Mouse (Mus musculus) cerebellum, adult 8-10 months (tissue): ENCODE measurements at regions not wholly inside any gene's neighbourhood (a gene's known extent, or its start where the extent isn't known, plus 50 kb on each side); places are given as distances from the start of the nearest gene placed in this dataset.
"Not testable (repeated sequence)": the region's sequence is repeated elsewhere in the genome, so short reads cannot be mapped to it uniquely, and the experiment has no call there.

Experiments
- DNase-seq: peaks from one replicate; pipeline ENCODE4 v3.0.0; 2022

GRCm38 (mm10) chr8:78077122-78077521 is 136.0 kb upstream of the Ttc29 start:
- no peak for DNase-seq

DNA sequence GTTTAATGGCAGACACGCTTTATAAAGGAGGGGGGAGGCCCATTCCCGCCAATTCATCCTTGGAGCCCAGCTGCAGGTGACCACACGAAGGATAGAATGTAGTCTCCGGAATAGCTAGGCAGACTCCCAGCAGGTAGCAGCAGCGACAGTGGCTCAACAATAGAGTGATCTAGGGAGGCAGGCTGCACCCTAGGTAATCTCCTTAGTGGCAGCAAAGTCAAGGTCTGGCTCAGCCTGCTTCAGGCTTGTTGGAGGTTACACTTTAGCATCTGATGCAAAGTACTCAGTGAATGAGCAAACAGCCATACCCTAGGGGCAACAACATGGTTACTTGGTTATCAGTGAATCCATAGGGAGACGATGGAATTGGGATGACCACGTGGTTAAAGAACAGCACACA is 131.7 kb upstream of the Ttc29 start:
- DNase-seq, result not testable (repeated sequence)

DNA sequence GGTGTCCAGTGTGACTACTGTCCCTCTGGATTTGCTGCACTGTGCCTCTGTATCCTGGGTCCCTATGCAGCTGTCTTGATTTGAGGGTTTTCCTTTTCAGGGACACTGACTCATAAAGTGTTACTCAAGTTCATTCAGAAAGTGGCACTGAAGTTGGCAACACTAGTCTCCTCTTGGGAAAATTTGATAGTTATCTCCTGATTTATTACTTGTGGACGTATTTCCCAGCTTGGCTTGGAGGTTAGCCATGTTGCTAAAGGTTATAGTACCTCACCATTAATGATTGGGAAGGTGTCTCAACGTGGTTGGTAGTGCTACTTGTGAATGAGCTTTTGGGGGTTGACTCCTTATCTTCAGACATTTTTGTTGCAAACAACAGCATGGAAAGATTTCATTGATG is 130.1 kb upstream of the Ttc29 start:
- no peak for DNase-seq

GRCm38 (mm10) chr8:78086361-78086760 is 126.7 kb upstream of the Ttc29 start:
- no peak for DNase-seq

GRCm38 (mm10) chr8:78090382-78091122 is 122.5 kb upstream of the Ttc29 start:
- no peak for DNase-seq

- DNase-seq, result no peak
Measured at GRCm38 (mm10) chr8:78096383-78096782, 116.7 kb upstream of the Ttc29 start.

DNA sequence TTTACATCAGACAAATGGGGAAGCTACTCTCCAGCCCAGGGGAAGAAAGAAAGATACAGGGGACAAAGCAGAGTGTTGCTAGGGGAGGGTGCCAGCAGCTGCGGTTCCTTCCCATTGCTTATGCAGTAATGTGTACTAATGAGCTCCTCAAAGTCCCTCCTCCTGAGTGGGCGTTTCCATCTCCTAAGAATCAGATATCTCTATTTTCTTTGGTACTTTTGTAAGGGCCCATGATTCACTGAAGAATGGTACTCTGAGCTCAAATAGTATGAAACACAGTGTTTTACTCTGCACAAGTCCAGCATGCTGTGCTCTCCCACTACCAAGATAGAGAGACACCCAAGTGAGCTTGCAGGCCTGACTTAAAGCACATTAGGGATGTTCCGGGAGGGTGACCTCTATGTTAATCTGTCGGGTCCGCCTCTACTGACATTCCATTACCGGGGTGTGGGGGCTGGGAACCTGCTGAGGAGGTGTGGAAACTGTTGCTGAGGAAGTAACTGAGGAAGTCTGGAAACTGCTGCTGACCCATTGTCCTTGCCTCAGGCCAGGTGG is 114.8 kb upstream of the Ttc29 start:
- no peak for DNase-seq

- DNase-seq, result no peak
Measured at GRCm38 (mm10) chr8:78099091-78099490, 114.0 kb upstream of the Ttc29 start.

DNA sequence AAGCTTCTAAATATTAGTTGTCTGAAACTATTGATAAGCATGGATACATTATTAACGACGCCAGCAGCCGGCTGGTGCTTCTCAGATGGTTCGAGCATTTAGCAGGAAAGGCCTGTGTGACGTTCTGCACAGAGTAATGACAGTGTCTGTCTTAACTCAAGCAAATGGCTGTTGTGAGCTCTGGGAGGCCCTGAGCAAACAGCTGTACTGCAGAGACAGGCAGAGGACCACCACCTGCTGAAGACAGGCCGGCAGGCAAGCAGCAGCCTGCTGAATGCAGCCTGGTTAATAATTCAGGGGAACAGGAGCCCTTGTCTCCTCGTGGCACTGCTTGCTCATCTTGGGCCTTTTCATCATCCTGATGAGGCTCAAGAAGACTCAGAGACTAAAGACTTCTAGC is 105.8 kb upstream of the Ttc29 start:
- no peak for DNase-seq

DNA sequence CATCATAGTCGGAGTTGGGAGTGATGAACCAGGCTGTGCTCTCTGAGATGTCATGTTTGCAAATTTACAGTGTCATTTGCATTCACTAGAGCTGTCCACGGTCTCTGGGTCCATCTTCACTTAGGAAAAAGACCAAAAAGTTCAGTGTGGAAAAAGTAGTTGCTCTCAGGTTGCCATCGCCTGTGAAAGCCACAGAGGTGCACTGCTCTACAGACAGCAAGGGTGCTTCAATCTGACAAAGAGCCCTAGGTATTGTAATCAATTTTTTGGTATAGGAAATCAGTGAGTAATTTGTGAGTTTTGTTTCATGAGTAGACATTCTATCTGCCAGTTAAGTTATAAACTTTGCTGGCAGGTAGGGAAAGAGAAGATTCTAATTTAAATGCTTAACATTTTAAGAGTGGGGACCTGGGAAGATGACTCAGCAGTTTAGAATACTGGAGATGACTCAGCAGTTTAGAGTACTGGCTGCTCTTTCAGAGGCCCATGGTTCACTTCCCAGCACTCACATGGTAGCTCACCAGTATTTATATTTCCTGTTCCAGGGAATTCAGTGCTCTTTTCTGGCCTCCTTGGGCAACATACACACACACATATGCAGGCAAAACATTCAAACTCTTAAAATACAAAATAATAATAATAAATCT is 103.0 kb upstream of the Ttc29 start:
- no peak for DNase-seq

GRCm38 (mm10) chr8:78113105-78113504 is 100.0 kb upstream of the Ttc29 start:
- DNase-seq, result no peak

DNA sequence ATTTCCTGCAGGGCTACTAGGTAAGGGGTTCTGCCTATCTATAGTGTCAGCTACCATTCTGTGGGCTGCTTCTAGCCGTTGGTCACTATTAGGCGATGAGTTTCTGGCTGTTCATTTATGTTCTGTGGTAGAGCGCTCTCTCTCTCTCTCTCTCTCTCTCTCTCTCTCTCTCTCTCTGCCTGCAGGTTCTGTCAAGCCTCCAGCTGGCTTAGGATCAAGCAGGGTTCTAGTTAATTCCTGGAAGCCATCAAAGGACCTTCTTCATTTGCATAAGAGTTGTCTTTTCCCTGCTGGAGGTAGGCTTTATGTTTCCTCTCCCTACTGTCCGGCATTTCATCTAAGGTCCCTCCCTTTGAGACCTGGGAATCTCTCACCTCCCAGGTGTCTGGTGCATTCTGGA is 98.6 kb upstream of the Ttc29 start:
- DNase-seq, result no peak

GRCm38 (mm10) chr8:78117191-78117590 is 95.9 kb upstream of the Ttc29 start:
- DNase-seq, result no peak

DNA sequence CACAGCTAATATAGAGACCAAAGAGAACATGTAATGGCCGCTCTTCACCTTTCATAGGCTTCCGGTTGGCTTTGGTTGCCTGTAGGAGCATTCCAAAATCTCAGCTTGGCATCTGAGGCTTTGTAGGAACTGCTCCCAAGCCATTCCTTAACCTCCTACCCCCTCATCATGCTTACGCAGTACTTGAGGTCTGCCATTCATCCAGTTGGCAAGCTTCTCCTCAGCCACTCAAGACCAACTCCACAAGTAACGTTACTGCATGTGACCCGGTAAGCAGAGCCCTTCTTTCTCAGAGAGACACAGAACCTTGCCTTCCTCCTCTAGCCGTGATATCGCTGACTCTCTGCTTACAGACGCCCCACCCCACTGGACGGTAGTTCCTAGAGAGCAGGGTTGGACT is 94.6 kb upstream of the Ttc29 start:
- no peak for DNase-seq

GRCm38 (mm10) chr8:78119682-78120081 is 93.4 kb upstream of the Ttc29 start:
- DNase-seq, result no peak

GRCm38 (mm10) chr8:78124248-78124647 is 88.8 kb upstream of the Ttc29 start:
- DNase-seq, result peak; percentile 5

DNA sequence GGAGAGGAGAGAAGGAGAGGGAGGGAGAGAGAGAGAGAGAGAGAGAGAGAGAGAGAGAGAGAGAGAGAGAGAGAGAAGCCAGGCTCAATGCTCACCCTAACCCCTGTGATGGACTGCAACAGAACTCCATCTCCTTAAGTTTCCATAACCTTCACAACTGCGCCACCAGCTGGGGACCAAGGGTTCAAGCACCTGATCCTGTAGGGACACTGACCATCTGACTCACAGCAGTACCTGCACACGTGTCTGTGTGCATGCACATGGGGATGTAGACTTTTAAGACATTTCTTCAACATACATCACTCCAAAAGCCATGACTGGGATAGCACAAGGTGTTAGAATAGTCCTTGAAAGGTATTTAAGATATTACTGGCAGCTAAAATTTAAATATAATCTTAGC is 85.2 kb upstream of the Ttc29 start:
- DNase-seq, result no peak

GRCm38 (mm10) chr8:78129061-78129460 is 84.0 kb upstream of the Ttc29 start:
- no peak for DNase-seq

GRCm38 (mm10) chr8:78139514-78139913 is 73.6 kb upstream of the Ttc29 start:
- not testable (repeated sequence) for DNase-seq

GRCm38 (mm10) chr8:78147170-78147569 is 65.9 kb upstream of the Ttc29 start:
- DNase-seq, result no peak

DNA sequence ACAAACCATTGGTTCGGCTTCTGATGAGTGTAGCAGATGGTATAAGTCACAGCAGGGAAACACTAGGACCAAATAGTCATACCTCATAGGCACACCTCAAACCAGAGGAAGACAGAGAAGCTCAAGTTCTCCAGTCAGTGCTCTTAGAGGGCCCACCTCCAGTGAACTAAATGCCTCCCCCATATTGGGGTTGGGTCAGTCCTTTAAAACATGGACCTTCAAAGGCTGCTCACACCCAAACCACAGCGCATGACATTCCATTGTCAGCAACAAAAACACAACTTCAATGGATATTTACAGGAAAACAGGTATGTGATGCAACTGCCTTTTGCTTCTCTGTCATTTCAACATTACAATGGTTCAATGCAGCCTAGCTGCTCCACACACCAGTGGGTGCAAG is 65.1 kb upstream of the Ttc29 start:
- DNase-seq, result no peak

GRCm38 (mm10) chr8:78154873-78155272 is 58.2 kb upstream of the Ttc29 start:
- no peak for DNase-seq

GRCm38 (mm10) chr8:78162046-78162445 is 51.1 kb upstream of the Ttc29 start:
- DNase-seq, result no peak

DNA sequence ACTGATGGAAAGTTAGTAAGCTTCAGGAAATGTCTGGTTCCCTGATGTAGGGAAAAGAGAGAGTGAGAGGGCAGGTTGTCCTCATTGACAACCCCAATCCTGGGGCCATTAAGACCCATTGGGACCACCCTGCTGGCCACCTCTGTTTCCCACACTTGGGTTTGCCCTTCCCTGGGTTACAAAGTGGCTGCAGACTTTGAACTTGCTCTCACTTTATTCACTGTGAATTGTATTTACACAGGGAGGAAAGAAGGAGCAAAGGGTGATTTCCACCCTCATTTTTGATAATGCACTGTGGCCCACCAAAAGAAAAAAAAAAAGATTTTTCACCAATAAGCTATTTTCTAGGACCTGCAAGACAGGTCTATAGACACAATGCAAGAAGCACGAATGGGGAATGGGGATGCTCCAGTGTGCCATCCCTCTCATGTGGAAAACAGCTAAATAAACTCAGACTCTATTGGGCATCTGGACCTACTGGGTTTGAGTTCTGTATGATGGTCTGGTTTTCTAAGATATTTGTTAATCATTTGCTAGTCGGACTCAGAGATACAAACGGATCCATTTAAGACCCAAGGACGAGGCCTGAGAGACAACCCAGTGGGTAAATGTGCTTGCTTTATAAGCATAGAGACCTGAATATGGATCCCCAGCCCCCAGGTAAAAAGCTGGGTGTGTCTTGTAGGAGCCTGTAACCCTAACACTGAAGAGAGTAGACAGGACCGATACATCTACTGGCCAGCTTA is 50.2 kb upstream of the Ttc29 start:
- no peak for DNase-seq
